Mouse (Mus musculus): Measurements from ENCODE around the gene Nop53. TPM values are rescaled to one million over a fixed set of nuclear protein-coding genes. Genes with fewer than 3 reads are reported as not detected.

Nop53 gene
- 100 to 1,000 TPM; 129 to 137 TPM for total RNA-seq (2021)
- long read RNA-seq, experiment 1, transcript Nop53-201 (13 exons, 3,176 nt), result major isoform, 173 of 189 reads
- long read RNA-seq, experiment 1, partial matches to known transcripts, result 12 of 189 reads
- long read RNA-seq, experiment 1, other reads (novel, unspliced or antisense), result 3 of 189 reads
- long read RNA-seq, experiment 2, transcript Nop53-201 (13 exons, 3,176 nt), result major isoform, 132 of 143 reads
- long read RNA-seq, experiment 2, partial matches to known transcripts, result 5 of 143 reads
- long read RNA-seq, experiment 2, other reads (novel, unspliced or antisense), result 6 of 143 reads

DNA sequence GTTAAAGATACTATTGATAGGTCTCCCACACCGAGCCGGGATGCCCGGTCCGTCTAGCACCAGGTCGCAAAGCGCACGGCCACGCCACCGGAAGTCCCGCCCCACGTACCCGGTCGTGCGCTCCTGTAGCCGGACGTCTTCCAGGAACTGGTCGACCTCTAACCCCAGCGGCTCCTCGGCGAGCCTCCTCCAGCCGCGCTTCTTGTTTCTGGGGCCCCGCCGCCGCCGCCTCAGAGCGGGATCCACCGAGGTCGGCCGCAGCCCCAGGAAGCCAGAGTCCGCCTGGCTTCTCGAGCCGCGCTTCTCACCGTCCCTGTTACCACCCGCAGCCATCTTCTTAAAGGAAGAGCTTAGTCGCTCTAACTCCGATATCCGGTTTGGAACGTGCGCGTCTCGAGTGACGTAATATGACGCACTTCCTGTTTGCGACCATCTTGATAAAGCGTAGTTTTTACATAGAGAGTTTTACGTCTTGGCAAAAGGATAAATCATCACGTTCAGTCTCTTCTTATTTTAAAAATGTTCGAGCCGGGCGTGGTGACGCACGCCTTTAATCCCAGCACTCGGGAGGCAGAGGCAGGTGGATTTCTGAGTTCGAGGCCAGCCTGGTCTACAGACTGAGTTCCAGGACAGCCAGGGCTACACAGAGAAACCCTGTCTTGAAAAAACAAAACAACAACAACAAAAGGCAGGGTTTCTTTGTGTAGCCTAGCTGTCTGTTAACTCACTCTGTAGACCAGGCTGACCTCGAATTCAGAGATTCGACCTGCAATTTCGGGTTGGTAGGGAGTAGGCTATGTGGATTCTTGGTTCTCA is at the start of gene Nop53:
Gene Nop53, minus strand, starts transcription at position 354 of the 816 bp plus-strand sequence.
- DNase-seq, result peak; percentile 91 to 92
- intact Hi-C loops (cut with DNase I), result loop anchor here (2.0 kb wide), 1 partner anchor 15 kb away; no protein-coding TSS in a partner anchor

DNA sequence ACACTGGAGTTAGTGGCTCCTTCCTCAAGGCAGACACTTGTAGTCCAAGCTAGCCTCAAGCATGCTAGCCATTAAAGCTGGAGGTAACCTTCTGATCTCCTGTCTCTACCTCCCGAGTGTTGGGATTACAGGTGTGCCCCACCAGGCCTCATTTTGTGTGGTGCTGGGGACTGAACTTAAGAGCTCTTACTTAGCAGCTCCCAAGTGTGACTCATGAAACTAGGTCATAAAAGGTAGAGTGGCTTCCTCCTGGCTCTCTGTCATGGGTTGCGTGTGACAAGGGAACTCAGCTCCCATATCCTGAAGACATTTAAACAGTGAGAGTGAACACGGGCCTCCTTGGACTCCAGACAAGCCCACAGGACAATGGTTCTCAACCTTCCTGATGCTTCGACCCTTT is 47.9 kb upstream of the Nop53 start:
- intact Hi-C loops (cut with DNase I), result no loop called here

DNA sequence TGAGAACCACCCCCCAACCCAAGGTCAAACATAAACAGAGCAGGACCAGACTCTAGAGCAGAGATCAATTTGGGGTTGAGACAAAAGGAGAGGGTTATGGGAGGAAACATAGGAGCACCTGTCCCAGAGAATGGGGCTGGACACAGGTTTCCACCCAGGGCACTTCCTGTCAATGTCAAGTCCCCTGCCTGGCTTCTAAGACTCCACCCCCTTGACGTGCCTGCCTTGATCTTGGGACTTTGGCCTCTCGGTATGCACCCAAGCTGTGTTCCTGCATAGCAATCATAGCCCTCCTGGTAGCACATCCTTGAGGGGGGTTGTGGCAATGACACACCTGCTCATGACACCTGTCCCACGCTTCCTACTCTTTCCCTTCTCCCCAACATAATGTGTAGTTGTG is 47.3 kb upstream of the Nop53 start:
- no peak for DNase-seq
- intact Hi-C loops (cut with DNase I), result no loop called here

More for the DNA sequence above, 47.9 kb upstream of the Nop53 start:
- DNase-seq, result no peak

DNA sequence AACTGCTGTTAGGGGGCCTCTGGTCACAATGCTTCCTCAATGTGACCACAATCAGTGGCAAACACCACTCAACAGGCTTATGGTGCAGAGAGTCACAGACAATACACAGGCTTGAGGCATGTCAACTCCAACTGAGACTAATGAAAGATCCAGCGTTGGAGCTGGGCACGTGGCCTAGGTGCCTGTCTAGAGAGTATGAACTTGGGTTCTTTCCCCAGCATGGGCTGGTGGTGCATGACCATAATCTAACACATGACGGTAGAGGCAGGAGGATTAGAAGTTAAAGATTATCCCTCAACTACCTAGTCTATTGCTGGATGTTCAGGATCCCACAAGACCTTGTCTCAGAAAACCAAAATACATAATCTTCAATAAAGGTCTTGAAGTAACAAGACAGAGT is 45.9 kb upstream of the Nop53 start:
- DNase-seq, result no peak
- intact Hi-C loops (cut with DNase I), result no loop called here

DNA sequence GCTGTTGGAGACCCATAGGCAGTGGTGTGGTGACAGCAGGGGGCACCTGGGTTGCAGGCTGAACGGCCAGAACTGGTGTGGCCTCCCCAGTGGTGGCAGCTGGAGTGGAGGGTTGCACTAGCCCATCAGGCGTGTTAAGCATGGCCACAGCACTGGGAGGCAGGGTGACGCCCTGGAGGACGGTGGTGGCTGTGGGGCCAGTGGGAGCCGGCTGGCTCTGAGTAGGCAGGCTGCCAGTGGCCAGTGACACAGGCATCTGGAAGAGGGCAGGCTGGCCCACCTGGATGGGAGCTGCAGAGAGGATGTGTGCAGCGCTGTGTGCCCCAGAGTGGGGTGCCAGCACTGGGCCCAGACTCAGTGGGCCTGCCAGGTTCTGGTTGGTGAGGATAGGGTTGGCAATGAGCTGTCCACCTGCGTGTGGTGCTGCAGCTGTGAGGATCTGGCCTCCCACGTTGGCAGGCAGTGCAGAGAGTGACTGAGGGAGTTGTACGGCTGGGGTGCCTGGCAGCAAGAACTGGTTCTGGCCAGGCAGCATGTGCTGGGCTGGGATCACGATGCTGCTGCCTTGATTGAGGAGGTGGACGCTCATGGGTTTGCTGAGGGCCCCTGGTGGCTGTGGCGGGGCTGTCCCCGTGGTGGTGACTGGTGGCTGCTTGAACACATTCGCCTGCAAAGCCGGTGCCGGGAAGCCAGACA is 41.9 kb upstream of the Nop53 start:
- intact Hi-C loops (cut with DNase I), result no loop called here
- no peak for DNase-seq

DNA sequence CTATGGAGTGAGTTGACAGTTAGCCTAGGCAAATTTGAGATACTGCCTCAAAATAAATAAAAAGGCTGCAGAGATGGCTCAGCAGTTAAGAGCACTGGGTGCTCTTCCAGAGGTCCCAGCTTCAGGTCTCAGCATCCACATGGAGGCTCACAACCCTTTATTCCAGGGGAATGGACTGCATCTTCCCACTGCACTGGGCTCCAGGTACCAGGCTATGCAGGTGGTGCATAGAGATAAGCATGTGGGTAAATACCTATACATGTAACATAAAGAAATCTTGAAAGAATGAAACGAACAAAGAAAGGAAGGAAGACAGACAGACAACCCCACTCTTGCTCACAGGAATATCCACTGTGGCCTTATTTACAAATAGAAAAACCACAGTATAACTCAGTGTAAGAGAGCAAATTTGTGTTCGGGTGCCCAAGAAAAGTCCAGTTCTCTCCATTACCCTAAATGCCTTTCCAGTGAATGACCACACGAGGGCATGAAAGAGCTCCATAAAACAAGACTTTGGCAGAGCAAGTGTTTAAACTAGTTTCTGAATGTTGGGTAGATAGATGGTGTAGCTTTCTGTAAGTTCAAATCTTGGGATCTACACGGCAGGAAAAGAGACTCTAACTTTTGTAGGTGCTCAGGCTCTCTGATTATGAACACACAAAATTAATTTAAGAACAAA is 37.0 kb upstream of the Nop53 start:
- no peak for DNase-seq
- intact Hi-C loops (cut with DNase I), result loop anchor here (1.0 to 5.0 kb wide), 3 partner anchors 64 to 169 kb away; partner anchors contain the start of gene Bicra

DNA sequence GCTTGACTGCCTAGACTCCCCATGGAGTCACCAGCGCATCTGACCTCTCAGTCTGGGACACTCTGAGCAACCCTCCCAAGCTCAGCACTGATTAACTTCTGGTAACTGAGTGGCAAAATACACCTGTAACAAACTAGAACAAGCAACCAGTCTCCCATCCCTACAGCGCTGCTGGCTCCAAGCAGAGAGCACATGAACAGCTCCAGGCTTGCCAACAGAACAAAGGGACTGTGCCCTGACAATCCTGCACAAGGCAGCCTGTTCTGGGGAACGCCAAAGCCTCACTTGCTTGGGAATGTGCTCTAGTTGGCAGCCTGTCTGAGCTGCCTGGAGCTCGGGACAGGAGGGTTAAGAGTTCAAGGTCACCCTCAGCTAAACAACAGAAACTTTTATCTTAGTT is 35.7 kb upstream of the Nop53 start:
- intact Hi-C loops (cut with DNase I), result loop anchor here (5.0 kb wide), 1 partner anchor 171 kb away; no protein-coding TSS in a partner anchor

DNA sequence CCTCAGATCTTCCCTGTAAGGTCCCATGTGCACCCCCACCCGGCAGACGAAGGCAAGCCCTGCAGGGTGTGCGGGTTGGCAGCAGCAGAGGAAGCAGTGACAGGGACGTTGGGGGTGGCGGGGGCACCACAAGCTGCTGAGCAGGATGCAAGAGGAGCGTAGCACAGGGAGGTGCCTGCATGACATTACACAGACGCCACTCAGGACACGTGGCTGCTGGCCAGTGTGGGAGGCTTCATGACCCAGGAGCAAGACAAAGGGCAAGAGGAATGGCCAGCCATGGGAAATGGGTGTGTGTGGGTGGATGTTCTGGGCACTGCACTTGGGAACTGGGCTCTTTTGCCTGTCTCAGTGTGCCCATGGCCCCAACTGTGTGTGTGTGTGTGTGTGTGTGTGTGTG is 34.4 kb upstream of the Nop53 start:
- no peak for DNase-seq
- intact Hi-C loops (cut with DNase I), result loop anchor here (5.0 kb wide), 1 partner anchor 172 kb away; no protein-coding TSS in a partner anchor

More for the DNA sequence above, 35.7 kb upstream of the Nop53 start:
- DNase-seq, result peak; percentile 43 to 62

DNA sequence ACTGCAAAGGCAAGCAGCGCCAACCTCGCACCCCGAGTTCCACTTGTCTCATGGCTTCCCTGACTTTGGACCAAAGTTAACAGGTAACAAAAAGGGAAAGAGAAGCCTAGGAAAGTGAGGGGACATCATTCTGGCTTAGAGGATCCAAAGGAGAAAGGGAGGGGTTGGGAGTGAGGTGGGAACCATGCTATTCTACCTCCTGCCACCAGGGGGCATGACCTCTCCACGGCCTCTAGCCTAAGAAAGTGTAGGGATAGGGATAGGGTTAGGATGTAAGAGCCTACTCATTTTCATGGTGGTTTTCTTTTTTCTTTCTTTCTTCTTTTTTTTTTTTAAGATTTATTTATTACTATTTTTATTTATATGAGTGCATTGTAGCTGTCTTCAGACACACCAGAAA is 30.0 kb upstream of the Nop53 start:
- intact Hi-C loops (cut with DNase I), result loop anchor here (1.0 kb wide), 1 partner anchor 76 kb away; no protein-coding TSS in a partner anchor
- peak; percentile 65 to 76 for DNase-seq

DNA sequence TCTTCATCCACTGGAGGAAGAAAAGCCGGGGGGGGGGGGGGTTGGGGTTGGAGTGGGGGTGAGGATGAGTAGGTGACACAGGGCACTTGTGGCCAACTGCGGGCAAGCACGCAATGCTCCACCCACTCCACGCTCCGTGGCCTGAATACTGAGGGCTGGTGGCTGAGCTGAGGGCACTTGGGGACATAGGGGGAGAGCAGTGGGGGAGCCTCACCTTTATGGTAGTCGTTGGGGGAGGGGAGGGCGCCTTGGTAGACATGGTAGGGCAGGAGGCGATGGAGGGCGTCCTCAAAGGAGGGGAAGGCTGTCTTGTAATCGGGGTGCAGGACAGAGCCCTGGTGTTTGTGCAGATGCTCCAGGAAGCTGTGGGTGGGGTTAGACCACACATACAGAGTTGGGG is 29.6 kb upstream of the Nop53 start:
- intact Hi-C loops (cut with DNase I), result no loop called here
- DNase-seq, result no peak

DNA sequence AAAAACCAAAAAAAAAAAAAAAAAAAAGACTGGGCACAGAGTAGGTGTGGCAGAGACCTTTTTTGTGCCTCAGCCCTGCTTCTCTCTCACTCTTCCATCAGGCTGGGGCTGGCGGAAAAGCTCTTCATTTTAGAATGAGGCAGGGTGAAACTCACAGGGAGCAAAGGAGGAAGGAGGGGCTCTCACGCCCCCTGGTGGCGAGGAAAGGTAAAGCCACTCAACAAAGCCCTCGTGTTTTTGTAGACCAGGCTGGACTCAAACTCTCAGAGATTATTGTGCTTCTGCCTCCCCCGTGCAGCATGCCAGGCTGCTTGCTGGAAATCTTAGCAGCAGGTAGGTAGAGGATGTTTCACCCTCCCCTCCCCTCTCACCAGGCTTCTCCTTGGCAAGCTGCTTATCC is 28.8 kb upstream of the Nop53 start:
- peak; percentile 76 for DNase-seq
- intact Hi-C loops (cut with DNase I), result no loop called here

DNA sequence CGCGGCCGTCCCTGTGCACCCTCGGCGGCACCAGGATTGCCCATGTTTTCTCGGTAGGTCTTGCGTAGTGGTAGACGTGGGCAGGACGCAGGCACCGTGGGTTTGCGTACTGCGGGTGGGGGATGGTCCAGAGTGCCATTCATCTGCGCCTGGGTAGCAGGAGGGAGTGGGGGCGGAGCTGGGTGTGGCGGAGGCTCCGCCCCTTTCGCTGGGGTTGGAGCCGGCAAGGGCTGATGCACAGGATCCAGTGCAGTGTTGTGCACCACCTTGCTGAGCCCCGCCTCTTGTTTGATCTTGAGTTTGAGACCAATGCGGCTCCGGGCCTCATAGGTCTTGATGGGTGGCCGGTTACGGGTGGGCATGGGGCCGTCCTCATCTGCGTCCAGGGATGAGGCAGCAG is 26.4 kb upstream of the Nop53 start:
- DNase-seq, result no peak
- intact Hi-C loops (cut with DNase I), result no loop called here

DNA sequence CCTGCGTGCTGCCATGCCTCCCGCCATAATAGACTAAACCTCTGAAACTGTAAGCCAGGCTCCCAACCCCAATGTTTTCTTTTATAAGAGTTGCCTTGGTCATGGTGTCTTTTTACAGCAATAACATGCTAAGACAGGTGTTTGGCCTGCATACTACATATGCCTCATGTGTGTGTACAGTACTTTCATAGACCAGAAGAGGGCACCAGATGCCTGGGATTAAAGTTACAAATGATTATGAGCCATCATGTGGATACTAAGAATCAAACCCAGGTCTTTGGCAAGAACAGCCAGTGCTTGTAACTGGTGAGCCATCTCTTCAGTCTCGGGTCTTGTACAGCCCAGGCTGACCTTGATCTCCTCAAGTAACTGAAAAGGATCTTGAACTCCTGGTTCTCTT is 23.8 kb upstream of the Nop53 start:
- no peak for DNase-seq
- intact Hi-C loops (cut with DNase I), result no loop called here

DNA sequence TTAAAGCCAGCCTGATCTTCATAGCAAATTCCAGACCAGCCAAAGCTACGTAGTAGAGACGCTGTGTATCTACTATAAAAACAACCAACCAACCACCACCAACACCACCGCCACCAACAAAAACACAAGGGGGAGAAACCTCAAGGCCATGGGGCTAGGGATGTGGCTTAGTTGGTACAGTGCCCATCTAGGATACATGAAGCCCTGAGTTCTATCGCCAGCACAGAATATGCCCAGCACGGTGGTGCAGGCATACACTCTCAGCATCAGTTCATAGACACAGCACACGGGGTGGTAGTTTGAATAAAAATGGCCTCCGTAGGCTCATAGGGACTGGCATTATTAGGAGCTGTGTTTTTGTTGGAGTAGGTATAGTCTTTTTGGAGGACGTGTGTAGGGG is 22.4 kb upstream of the Nop53 start:
- intact Hi-C loops (cut with DNase I), result no loop called here
- no peak for DNase-seq

DNA sequence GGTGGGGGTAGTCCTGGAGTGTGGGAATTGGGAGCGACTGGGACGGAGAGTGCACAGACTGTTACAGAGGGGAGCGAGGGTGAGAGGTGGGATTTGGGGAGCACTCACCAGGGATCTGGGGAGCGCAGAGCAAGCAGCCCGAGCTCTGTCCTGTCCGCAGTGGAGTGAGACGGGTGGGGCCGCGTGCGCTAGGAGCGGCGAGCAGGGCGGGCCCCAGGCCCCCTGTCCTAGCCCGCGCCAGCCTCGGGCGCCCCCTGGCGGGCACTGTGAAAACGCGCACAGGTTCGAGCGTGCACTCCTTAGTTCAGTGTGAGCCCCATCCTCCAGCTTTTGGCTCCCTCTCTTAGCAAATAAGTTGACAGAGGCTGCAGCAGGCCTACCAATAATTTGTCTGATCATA is 21.4 kb upstream of the Nop53 start, which contains the start of gene Ehd2:
Gene Ehd2, minus strand, starts transcription at position 256 of the 400 bp plus-strand sequence.
- DNase-seq, result peak; percentile 93 to 94
- intact Hi-C loops (cut with DNase I), result loop anchor here (1.0 to 2.0 kb wide), 2 partner anchors 19 to 37 kb away; no protein-coding TSS in a partner anchor

DNA sequence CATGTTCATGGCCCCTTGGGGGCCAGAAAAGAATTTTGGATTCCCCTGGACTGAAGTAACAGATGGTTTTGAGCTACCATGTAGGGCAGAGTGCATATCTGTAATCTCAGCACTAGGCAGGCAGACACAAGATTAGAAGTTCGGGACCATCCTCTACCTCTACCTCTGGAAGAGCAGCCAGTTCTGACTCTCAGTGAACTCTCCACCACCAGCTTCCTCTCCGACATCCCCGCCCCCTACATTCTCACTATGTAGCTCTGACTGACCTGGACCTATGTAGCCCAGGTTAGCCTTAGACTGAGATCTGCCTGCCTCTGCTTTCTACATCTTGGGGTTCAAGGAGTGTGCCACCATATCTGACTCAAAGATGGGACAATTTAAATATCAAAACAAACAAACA is 20.6 kb upstream of the Nop53 start:
- DNase-seq, result no peak
- intact Hi-C loops (cut with DNase I), result loop anchor here (2.0 kb wide), 1 partner anchor 36 kb away; no protein-coding TSS in a partner anchor

DNA sequence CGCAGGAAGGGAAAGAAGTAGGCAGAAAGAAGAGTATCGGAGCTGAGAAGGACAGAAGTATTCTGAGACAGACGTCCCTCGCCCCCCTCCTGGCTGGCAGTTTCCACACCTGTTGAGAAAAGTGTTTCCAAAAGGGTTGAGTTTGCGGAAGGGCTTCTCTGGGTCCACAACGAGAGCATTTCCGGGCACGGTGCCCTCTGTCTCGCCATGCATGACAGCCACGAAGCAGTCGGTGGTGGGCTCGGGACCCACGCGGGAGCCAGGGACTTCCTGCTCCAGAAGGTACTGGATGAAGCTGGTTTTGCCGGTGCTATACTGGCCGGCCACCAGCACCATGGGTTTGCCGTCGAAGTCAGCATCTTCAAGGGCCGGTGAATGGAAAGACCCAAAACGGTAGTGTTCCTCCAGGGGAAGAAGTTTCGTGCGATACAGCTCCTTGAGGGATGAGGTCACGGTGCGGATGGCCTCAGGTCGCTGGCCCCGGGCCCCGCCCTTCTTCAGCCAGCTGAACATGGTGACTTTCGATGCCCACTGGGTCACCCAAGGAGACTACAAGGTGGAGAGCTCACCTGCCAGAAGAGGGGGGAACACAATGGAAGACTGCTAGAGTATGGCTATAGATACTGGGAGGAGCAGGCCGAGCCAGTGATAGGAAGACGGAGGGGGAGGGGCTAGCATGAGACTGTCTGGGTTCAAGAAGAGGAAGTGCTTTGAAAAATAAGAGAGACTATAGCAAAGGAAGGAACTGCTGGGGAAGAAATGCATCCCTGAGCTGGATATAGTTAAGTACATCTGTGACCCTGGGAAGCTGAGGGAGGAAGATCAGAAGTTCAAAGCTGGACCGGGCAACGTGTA is 18.2 kb upstream of the Nop53 start:
- intact Hi-C loops (cut with DNase I), result no loop called here
- DNase-seq, result no peak

DNA sequence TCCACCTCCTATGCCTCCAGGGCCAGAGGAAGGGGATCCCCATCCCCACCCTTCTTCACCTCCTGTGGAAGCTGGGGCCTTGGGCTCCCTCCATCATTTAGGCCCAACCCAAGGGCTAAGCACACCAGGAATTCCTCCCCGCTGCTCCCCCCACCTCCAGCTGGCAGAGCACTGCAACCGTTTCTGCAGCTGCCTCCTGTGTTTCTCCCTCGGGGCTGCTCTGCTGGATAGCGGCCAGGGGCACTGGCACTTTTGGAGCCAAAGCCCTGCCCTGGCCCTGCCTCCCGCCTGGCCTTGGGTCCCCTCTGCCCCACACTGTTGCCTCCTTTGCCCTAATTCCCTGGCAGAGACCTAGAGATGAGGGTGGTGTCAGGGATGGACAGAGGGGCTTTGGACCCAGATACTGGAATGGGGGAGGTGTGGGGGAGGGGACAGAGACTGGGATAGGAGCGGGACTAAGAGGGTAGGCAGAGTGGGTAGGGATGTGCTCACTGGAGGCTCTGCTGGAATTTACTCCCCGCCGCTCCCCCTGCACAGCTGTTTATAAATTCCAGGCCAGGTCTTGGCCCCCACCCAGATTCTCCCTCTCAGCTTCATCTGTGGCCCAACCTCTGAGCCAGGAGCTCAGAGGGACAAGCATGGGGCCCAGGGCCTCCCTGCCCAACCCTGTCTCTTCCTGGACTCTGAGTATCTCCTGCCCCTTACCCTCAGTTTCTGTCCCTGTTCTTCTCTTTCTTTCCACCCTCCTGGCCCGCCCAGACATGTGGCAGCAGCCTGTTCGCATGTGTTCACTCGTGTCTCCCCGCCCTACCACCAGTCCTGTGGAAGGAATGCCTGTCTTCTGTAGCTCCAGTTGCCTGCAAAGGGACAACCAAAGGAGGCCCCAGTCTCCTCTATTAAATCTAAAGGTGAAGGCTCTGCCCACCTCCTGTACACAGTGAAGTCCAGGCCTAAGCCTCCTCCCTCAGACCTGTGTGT is 16.7 kb upstream of the Nop53 start:
- peak; percentile 92 to 93 for DNase-seq
- intact Hi-C loops (cut with DNase I), result no loop called here

Data from heart, postnatal 14 days (tissue).